Mouse (Mus musculus) lung, postnatal 0 days (tissue): Measurements from ENCODE around the gene Bhlhe23.

Source experiments
- CTCF ChIP-seq: IDR thresholded peaks from 2 replicates; pipeline ENCODE4 v1.5.1; 2016; ENCODE audit warnings: antibody characterized with exemption, mild to moderate bottlenecking
- EP300 ChIP-seq: IDR thresholded peaks from 2 replicates; pipeline ENCODE4 v1.6.1; 2016; ENCODE audit warnings: antibody characterized with exemption, mild to moderate bottlenecking, control low read depth

DNA sequence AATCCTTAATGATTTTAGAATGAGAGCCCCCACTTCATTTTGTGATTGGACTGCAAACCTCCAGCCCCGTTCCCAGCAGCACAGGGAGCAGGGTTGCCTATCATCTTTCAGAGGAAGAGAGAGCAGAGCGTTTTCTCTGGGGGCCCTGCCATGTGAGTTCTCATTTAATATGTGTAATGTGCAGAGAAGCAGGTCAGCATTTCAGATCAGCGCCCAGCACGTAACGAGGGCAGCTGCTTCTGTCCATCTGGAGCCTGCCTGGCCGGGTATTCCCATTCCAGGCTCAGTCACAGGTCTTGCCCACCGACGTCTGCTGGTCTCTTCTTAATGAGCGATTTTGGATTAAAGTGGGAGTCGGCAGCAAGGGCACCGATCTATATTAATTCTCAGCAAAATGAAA is 11.7 kb downstream of the Bhlhe23 start:
- TF ChIP-seq CTCF: no peak
- TF ChIP-seq EP300: no peak
